Mouse (Mus musculus) embryonic facial prominence, embryonic 12.5 days (tissue): ENCODE measurements around the gene Wnt7a. TPM values are rescaled to one million over a fixed set of nuclear protein-coding genes. Genes with fewer than 3 reads are reported as not detected.

ENCODE experiments used
- ATAC-seq: fragments of 200-750 bp; cut with Nextera tagmentation; 2 replicates; pipeline ENCODE4 v1.8.0; 2017; ENCODE audit not compliant: insufficient number of reproducible peaks, insufficient read depth, low FRiP score, low TSS enrichment
- H3K27ac ChIP-seq: fragments of 300-500 bp; sonication (generic); 2 replicates; pipeline ENCODE4 v1.5.1; 2016; ENCODE audit warnings: mild to moderate bottlenecking
- H3K27me3 ChIP-seq: fragments of 300-500 bp; sonication (generic); 2 replicates; pipeline ENCODE4 v1.6.1; 2016; ENCODE audit warnings: mild to moderate bottlenecking, moderate library complexity
- H3K36me3 ChIP-seq: fragments of 300-500 bp; sonication (generic); 2 replicates; pipeline ENCODE4 v1.6.1; 2016; ENCODE audit warnings: mild to moderate bottlenecking
- H3K4me1 ChIP-seq: fragments of 300-500 bp; sonication (generic); 2 replicates; pipeline ENCODE4 v1.6.1; 2016
- H3K4me2 ChIP-seq: fragments of 300-500 bp; sonication (generic); replicated peaks from 2 replicates; pipeline ENCODE4 v1.6.1; 2016; ENCODE audit warnings: mild to moderate bottlenecking, moderate library complexity
- H3K4me3 ChIP-seq: fragments of 300-500 bp; sonication (generic); 2 replicates; pipeline ENCODE4 v1.5.1; 2016; ENCODE audit warnings: mild to moderate bottlenecking
- H3K9ac ChIP-seq: fragments of 300-500 bp; sonication (generic); 2 replicates; pipeline ENCODE4 v1.6.1; 2016; ENCODE audit warnings: mild to moderate bottlenecking, moderate library complexity
- H3K9me3 ChIP-seq: fragments of 300-500 bp; sonication (generic); 2 replicates; pipeline ENCODE4 v1.6.1; 2016; ENCODE audit warnings: mild to moderate bottlenecking, moderate library complexity
- WGBS: fragments of 180-500 bp; shearing (Covaris S2); methylation state at CpG from one replicate; pipeline ENCODE4 v1.1.7; 2016; 5-methylcytosine and 5-hydroxymethylcytosine counted together
- polyA plus RNA-seq: library from polyadenylated mRNA; unstranded; fragments of >200 nt; fragmentation: Nextera tagmentation; extraction: Ambion mirVana; gene quantifications from 2 replicates; pipeline ENCODE4 v1.2.1, GENCODE M21; 2016

Wnt7a gene
- polyA plus RNA-seq, 1 experiment from 2014 or later: 1.6 TPM

GRCm38 (mm10) chr6:91383871-91384270 lies 27.3 kb downstream of the Wnt7a start:
- H3K9ac ChIP-seq: no peak overlapping the region
- WGBS: 67% methylated on average over 2 of the region's 2 CpGs
- ATAC-seq: no peak
- H3K27ac ChIP-seq: no peak overlapping the region
- H3K4me3 ChIP-seq: no peak overlapping the region
- H3K27me3 ChIP-seq: no peaks in the 10 kb centered on the region; the same call in 1 of the 2 replicates
- H3K4me2 ChIP-seq: no peak overlapping the region
- no peaks in the 10 kb centered on the region for H3K36me3 ChIP-seq
- no peaks in the 10 kb centered on the region for H3K9me3 ChIP-seq
- no peaks in the 10 kb centered on the region for H3K4me1 ChIP-seq

- Histone ChIP-seq H3K4me2 (no peak overlapping the region), H3K9me3 (no peaks in the 10 kb centered on the region), H3K4me3 (no peak overlapping the region), H3K4me1 (no peaks in the 10 kb centered on the region), H3K9ac (no peak overlapping the region), H3K36me3 (no peaks in the 10 kb centered on the region), H3K27ac (no peak overlapping the region), H3K27me3 (no peaks in the 10 kb centered on the region; the same call in 1 of the 2 replicates)
- no peak for ATAC-seq
- WGBS: 61% methylated on average over 1 of the region's 1 CpGs
Measured at GRCm38 (mm10) chr6:91383303-91383702, 27.9 kb downstream of the Wnt7a start.

- no peak overlapping the region for H3K27ac ChIP-seq
- no peak for ATAC-seq
- H3K36me3 ChIP-seq: no peaks in the 10 kb centered on the region
- no peak overlapping the region for H3K4me2 ChIP-seq
- WGBS: 83% methylated on average over 4 of the region's 4 CpGs
- H3K4me1 ChIP-seq: no peaks in the 10 kb centered on the region
- H3K9me3 ChIP-seq: no peaks in the 10 kb centered on the region
- no peak overlapping the region for H3K4me3 ChIP-seq
- H3K9ac ChIP-seq: no peak overlapping the region
- H3K27me3 ChIP-seq: peaks cover 3% of the 10 kb centered on the region; the same call in 1 of the 2 replicates
Measured at GRCm38 (mm10) chr6:91379871-91380270, 31.3 kb downstream of the Wnt7a start.

- Histone ChIP-seq H3K9me3 (no peaks in the 10 kb centered on the region), H3K4me1 (no peaks in the 10 kb centered on the region), H3K4me2 (no peak overlapping the region), H3K9ac (no peak overlapping the region), H3K27me3 (peaks cover 3% of the 10 kb centered on the region; the same call in 1 of the 2 replicates), H3K27ac (no peak overlapping the region), H3K4me3 (no peak overlapping the region), H3K36me3 (no peaks in the 10 kb centered on the region)
- no peak for ATAC-seq
- WGBS: 73% methylated on average over 3 of the region's 3 CpGs
Measured at GRCm38 (mm10) chr6:91379266-91379665, 31.9 kb downstream of the Wnt7a start.

GRCm38 (mm10) chr6:91372977-91373376 lies 38.2 kb downstream of the Wnt7a start:
- Histone ChIP-seq H3K27ac (no peak overlapping the region), H3K4me2 (no peak overlapping the region), H3K4me1 (no peaks in the 10 kb centered on the region), H3K9ac (no peak overlapping the region), H3K9me3 (no peaks in the 10 kb centered on the region), H3K36me3 (no peaks in the 10 kb centered on the region), H3K4me3 (no peak overlapping the region), H3K27me3 (0 out of 2 replicates have a peak, but pooled peaks cover 3% of the 10 kb centered on the region)
- ATAC-seq: no peak

- Histone ChIP-seq H3K4me1 (no peaks in the 10 kb centered on the region), H3K9ac (no peak overlapping the region), H3K4me3 (no peak overlapping the region), H3K9me3 (no peaks in the 10 kb centered on the region), H3K4me2 (no peak overlapping the region), H3K27ac (no peak overlapping the region), H3K36me3 (no peaks in the 10 kb centered on the region), H3K27me3 (0 out of 2 replicates have a peak, but pooled peaks cover 3% of the 10 kb centered on the region)
- ATAC-seq: no peak
- 37% methylated on average over 3 of the region's 3 CpGs for WGBS
Measured at GRCm38 (mm10) chr6:91372586-91372971, 38.6 kb downstream of the Wnt7a start.

GRCm38 (mm10) chr6:91371912-91372585 lies 39.1 kb downstream of the Wnt7a start:
- Histone ChIP-seq H3K36me3 (no peaks in the 10 kb centered on the region), H3K4me1 (no peaks in the 10 kb centered on the region), H3K4me2 (no peak overlapping the region), H3K27me3 (0 out of 2 replicates have a peak, but pooled peaks cover 2% of the 10 kb centered on the region), H3K4me3 (no peak overlapping the region), H3K9me3 (no peaks in the 10 kb centered on the region), H3K27ac (no peak overlapping the region), H3K9ac (no peak overlapping the region)
- ATAC-seq: no peak

GRCm38 (mm10) chr6:91366781-91367180 lies 44.4 kb downstream of the Wnt7a start:
- WGBS: 90% methylated on average over 1 of the region's 1 CpGs
- no peaks in the 10 kb centered on the region for H3K9me3 ChIP-seq
- H3K4me2 ChIP-seq: no peak overlapping the region
- H3K36me3 ChIP-seq: no peaks in the 10 kb centered on the region
- H3K4me1 ChIP-seq: 0 out of 2 replicates have a peak, but pooled peaks cover 7% of the 10 kb centered on the region
- no peak overlapping the region for H3K27ac ChIP-seq
- H3K4me3 ChIP-seq: no peak overlapping the region
- no peak for ATAC-seq
- H3K27me3 ChIP-seq: no peaks in the 10 kb centered on the region
- no peak overlapping the region for H3K9ac ChIP-seq

GRCm38 (mm10) chr6:91365480-91365879 lies 45.7 kb downstream of the Wnt7a start:
- H3K9ac ChIP-seq: no peak overlapping the region
- no peak for ATAC-seq
- no peak overlapping the region for H3K4me3 ChIP-seq
- H3K36me3 ChIP-seq: no peaks in the 10 kb centered on the region
- H3K9me3 ChIP-seq: no peaks in the 10 kb centered on the region
- no peak overlapping the region for H3K4me2 ChIP-seq
- H3K27ac ChIP-seq: no peak overlapping the region
- 0 out of 2 replicates have a peak, but pooled peaks cover 7% of the 10 kb centered on the region for H3K4me1 ChIP-seq
- no peaks in the 10 kb centered on the region for H3K27me3 ChIP-seq
- WGBS: 60% methylated on average over 14 of the region's 14 CpGs

- no peaks in the 10 kb centered on the region for H3K27me3 ChIP-seq
- H3K9me3 ChIP-seq: no peaks in the 10 kb centered on the region
- H3K27ac ChIP-seq: no peak overlapping the region
- H3K9ac ChIP-seq: no peak overlapping the region
- 0 out of 2 replicates have a peak, but pooled peaks cover 7% of the 10 kb centered on the region for H3K4me1 ChIP-seq
- H3K4me3 ChIP-seq: no peak overlapping the region
- H3K36me3 ChIP-seq: no peaks in the 10 kb centered on the region
- WGBS: 81% methylated on average over 2 of the region's 2 CpGs
- no peak for ATAC-seq
- H3K4me2 ChIP-seq: no peak overlapping the region
Measured at GRCm38 (mm10) chr6:91362756-91363155, 48.4 kb downstream of the Wnt7a start.

- Histone ChIP-seq H3K9me3 (no peaks in the 10 kb centered on the region), H3K36me3 (no peaks in the 10 kb centered on the region), H3K4me1 (0 out of 2 replicates have a peak, but pooled peaks cover 7% of the 10 kb centered on the region), H3K4me3 (no peak overlapping the region), H3K4me2 (no peak overlapping the region), H3K27ac (no peak overlapping the region), H3K9ac (no peak overlapping the region), H3K27me3 (no peaks in the 10 kb centered on the region)
- no peak for ATAC-seq
- 76% methylated on average over 6 of the region's 6 CpGs for WGBS
Measured at GRCm38 (mm10) chr6:91360998-91361397, 50.2 kb downstream of the Wnt7a start.

- no peak overlapping the region for H3K9ac ChIP-seq
- H3K36me3 ChIP-seq: no peaks in the 10 kb centered on the region
- no peak overlapping the region for H3K4me2 ChIP-seq
- H3K4me3 ChIP-seq: no peak overlapping the region
- 0 out of 2 replicates have a peak, but pooled peaks cover under 1% of the 10 kb centered on the region for H3K4me1 ChIP-seq
- no peak for ATAC-seq
- WGBS: 91% methylated on average over 4 of the region's 4 CpGs
- H3K27ac ChIP-seq: no peak overlapping the region
- no peaks in the 10 kb centered on the region for H3K9me3 ChIP-seq
- H3K27me3 ChIP-seq: no peaks in the 10 kb centered on the region
Measured at GRCm38 (mm10) chr6:91360371-91360690, 50.8 kb downstream of the Wnt7a start.
